12 mouse cellular contexts compared by ENCODE assay signal in the genomic region with DNA sequence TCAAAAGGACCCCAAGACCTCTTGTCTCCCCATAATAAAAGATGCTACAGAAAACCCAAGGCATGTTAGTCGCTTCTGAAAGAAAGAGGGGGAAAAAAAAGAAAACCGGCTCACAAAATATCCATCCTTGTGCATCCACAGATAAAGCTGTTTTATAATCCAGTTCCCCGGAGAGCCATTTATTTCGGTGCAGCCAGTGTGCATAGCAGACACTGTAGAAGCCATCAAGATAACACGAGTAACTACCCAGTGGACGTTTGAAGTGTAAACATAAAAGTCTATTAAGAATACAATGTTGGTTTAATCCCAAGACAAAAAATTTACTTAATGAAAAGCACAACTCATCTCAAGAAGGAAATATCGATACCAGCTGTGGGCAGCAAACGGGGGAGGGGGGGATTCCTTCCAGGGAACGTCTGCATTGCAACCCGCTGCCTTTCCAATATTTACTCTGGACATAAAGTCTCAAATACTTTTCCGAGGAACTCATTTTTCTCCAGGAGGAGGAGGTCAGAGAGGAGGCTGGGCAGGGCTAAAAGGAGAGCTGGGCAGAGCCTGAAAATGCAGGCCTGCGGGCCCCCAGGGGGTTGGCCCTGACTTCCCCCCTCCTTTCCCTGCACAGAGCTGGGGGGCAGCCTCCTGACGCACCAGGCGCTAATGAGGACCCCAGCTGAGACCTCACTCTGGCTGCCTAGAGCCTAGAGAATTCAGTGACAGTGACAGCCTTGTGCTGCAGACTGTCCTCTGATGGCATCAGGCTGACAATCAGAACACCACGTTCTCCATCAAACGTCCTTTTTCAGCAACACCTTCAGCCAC. TPM values are rescaled to one million over a fixed set of nuclear protein-coding genes. Genes with fewer than 3 reads are reported as not detected.
DNase-seq lines count a peak whose midpoint lies in the region; ATAC-seq lines count a peak whose summit lies in the region.
"Had no signal": no experiment of that assay in that cellular context is flagged by ENCODE, and none has a peak within 500 bp of the region (broad histone marks: within the 10 kb centered on the region; RNA-seq: fewer than 3 reads in every experiment).

No protein-coding gene starts in this region.

- no peaks in the 10 kb centered on the region for H3K9me3 ChIP-seq in kidney, embryonic 15.5 days (replicated peaks)
- H3K9me3 ChIP-seq in embryonic facial prominence, embryonic 12.5 days: no peaks in the 10 kb centered on the region
- no peaks in the 10 kb centered on the region for H3K9me3 ChIP-seq in hindbrain, embryonic 16.5 days (ENCODE audit: control insufficient read depth, low read length)
- no peaks in the 10 kb centered on the region for H3K9me3 ChIP-seq in neural tube, embryonic 14.5 days (ENCODE audit: control insufficient read depth, low read length)
- H3K9me3 ChIP-seq: G1E; liver, embryonic 13.5 days had no signal

- peak overlapping the region; percentile 24; the same call in 1 of the 2 replicates for H3K4me2 ChIP-seq in kidney, embryonic 15.5 days
- peak overlapping the region; percentile 21 for H3K4me2 ChIP-seq in embryonic facial prominence, embryonic 12.5 days (replicated peaks)
- H3K4me2 ChIP-seq in hindbrain, embryonic 16.5 days (ENCODE audit: low read length): peak overlapping the region; percentile 1; the same call in 1 of the 2 replicates
- H3K4me2 ChIP-seq in neural tube, embryonic 14.5 days (ENCODE audit: low read depth, low read length): peak overlapping the region; percentile 21
- H3K4me2 ChIP-seq: liver, embryonic 13.5 days had no signal

- no peak overlapping the region for H3K4me3 ChIP-seq in kidney, embryonic 15.5 days (replicated peaks)
- H3K4me3 ChIP-seq in embryonic facial prominence, embryonic 12.5 days: no peak overlapping the region
- H3K4me3 ChIP-seq in hindbrain, embryonic 16.5 days (ENCODE audit: low read length): no peak overlapping the region
- H3K4me3 ChIP-seq in neural tube, embryonic 14.5 days (ENCODE audit: low read depth, low read length): no peak overlapping the region
- H3K4me3 ChIP-seq: liver, embryonic 13.5 days had no signal

- 20% methylated on average over 16 of the region's 16 CpGs for WGBS in kidney, embryonic 15.5 days
- 10% methylated on average over 16 of the region's 16 CpGs for WGBS in embryonic facial prominence, embryonic 12.5 days
- WGBS in hindbrain, embryonic 16.5 days: 12% methylated on average over 16 of the region's 16 CpGs
- 7% methylated on average over 16 of the region's 16 CpGs for WGBS in neural tube, embryonic 14.5 days

- peaks cover 39% of the 10 kb centered on the region for H3K27me3 ChIP-seq in kidney, embryonic 15.5 days
- peaks cover 24% of the 10 kb centered on the region for H3K27me3 ChIP-seq in embryonic facial prominence, embryonic 12.5 days
- H3K27me3 ChIP-seq in hindbrain, embryonic 16.5 days (replicated peaks; ENCODE audit: control insufficient read depth, insufficient read depth, low read length): peaks cover 10% of the 10 kb centered on the region
- no peaks in the 10 kb centered on the region for H3K27me3 ChIP-seq in neural tube, embryonic 14.5 days (ENCODE audit: control insufficient read depth, insufficient read depth, low read length)

- peaks cover 19% of the 10 kb centered on the region for H3K4me1 ChIP-seq in kidney, embryonic 15.5 days
- peaks cover 28% of the 10 kb centered on the region for H3K4me1 ChIP-seq in embryonic facial prominence, embryonic 12.5 days
- H3K4me1 ChIP-seq in hindbrain, embryonic 16.5 days (ENCODE audit: control insufficient read depth, insufficient read depth, low read depth, low read length): peaks cover 13% of the 10 kb centered on the region
- H3K4me1 ChIP-seq in neural tube, embryonic 14.5 days (ENCODE audit: control insufficient read depth, insufficient read depth, low read length): peaks cover 14% of the 10 kb centered on the region
- H3K4me1 ChIP-seq: liver, embryonic 13.5 days had no signal

- no peak overlapping the region for H3K9ac ChIP-seq in kidney, embryonic 15.5 days
- no peak overlapping the region for H3K9ac ChIP-seq in embryonic facial prominence, embryonic 12.5 days
- no peak overlapping the region for H3K9ac ChIP-seq in hindbrain, embryonic 16.5 days (ENCODE audit: low read depth, low read length)
- 0 out of 2 replicates have a peak overlapping the region, but pooled peaks have one; percentile 11 for H3K9ac ChIP-seq in neural tube, embryonic 14.5 days (replicated peaks; ENCODE audit: low read depth, low read length)
- H3K9ac ChIP-seq: liver, embryonic 13.5 days had no signal

- ATAC-seq in kidney, embryonic 15.5 days (replicated peaks; ENCODE audit: low FRiP score): no peak
- 0 out of 2 replicates have a peak, but pooled peaks have one; percentile 52 for ATAC-seq in embryonic facial prominence, embryonic 12.5 days (ENCODE audit: insufficient number of reproducible peaks, insufficient read depth, low FRiP score, low TSS enrichment)
- ATAC-seq in hindbrain, embryonic 16.5 days: no peak
- 0 out of 2 replicates have a peak, but pooled peaks have one; percentile 61 for ATAC-seq in neural tube, embryonic 14.5 days (ENCODE audit: low read depth)

- DNase-seq in kidney, adult 11 months: no peak
- DNase-seq in Muller cell, postnatal 12 days (ENCODE audit: inconsistent ontology term): no peak
- DNase-seq in thymus, postnatal 10 days (ENCODE audit: low spot score in 2 of 2): no peak
- no peak for DNase-seq in gastrocnemius, postnatal 4 days (ENCODE audit: low spot score in 2 of 2)
- DNase-seq: adrenal gland, postnatal 14 days; cerebellum, postnatal 14 days; liver, embryonic 13.5 days had no signal

- no peak overlapping the region for H3K27ac ChIP-seq in kidney, embryonic 15.5 days
- no peak overlapping the region for H3K27ac ChIP-seq in embryonic facial prominence, embryonic 12.5 days
- H3K27ac ChIP-seq in hindbrain, embryonic 16.5 days (ENCODE audit: low read depth, low read length): no peak overlapping the region
- H3K27ac ChIP-seq in neural tube, embryonic 14.5 days (ENCODE audit: low read depth, low read length): no peak overlapping the region; the same call in 1 of the 2 replicates
- H3K27ac ChIP-seq: liver, embryonic 13.5 days had no signal

- no peaks in the 10 kb centered on the region for H3K36me3 ChIP-seq in kidney, embryonic 15.5 days
- H3K36me3 ChIP-seq in embryonic facial prominence, embryonic 12.5 days: no peaks in the 10 kb centered on the region
- no peaks in the 10 kb centered on the region for H3K36me3 ChIP-seq in hindbrain, embryonic 16.5 days (ENCODE audit: control insufficient read depth, insufficient read depth, low read length)
- no peaks in the 10 kb centered on the region for H3K36me3 ChIP-seq in neural tube, embryonic 14.5 days (ENCODE audit: control insufficient read depth, insufficient read depth, low read length)
- H3K36me3 ChIP-seq: G1E; liver, embryonic 13.5 days had no signal

RNA-seq across cellular contexts. Expression of a gene that starts 21.5 kb away (rescaled TPM):
- 16.5 and 16.9 TPM in 2 replicates for polyA plus RNA-seq in kidney, embryonic 15.5 days (2015; fragmentation: Nextera tagmentation; extraction: Ambion mirVana)
- 12.2 and 14.8 TPM in 2 replicates for polyA plus RNA-seq in embryonic facial prominence, embryonic 12.5 days (2016; fragmentation: Nextera tagmentation; extraction: Ambion mirVana)
- polyA plus RNA-seq in hindbrain, embryonic 16.5 days (2015; fragmentation: Nextera tagmentation; extraction: Ambion mirVana): 13.3 and 21.7 TPM in 2 replicates
- polyA plus RNA-seq in neural tube, embryonic 14.5 days (2014; fragmentation: Nextera tagmentation; extraction: Ambion mirVana): 14.9 and 15.7 TPM in 2 replicates
- total RNA-seq in gastrocnemius, postnatal 4 days (2021): 10 to 100 TPM; 28.6 to 29.0 TPM
- polyA plus RNA-seq: G1E had no signal

RNA-seq across cellular contexts. Expression of a gene that starts 52.8 kb away (rescaled TPM):
- 0.57 and 0.68 TPM in 2 replicates for polyA plus RNA-seq in kidney, embryonic 15.5 days (2015; fragmentation: Nextera tagmentation; extraction: Ambion mirVana)
- 0.50 and 0.70 TPM in 2 replicates for polyA plus RNA-seq in embryonic facial prominence, embryonic 12.5 days (2016; fragmentation: Nextera tagmentation; extraction: Ambion mirVana)
- polyA plus RNA-seq in hindbrain, embryonic 16.5 days (2015; fragmentation: Nextera tagmentation; extraction: Ambion mirVana): 0.26 and 0.44 TPM in 2 replicates
- 1.2 and 2.6 TPM in 2 replicates for polyA plus RNA-seq in neural tube, embryonic 14.5 days (2014; fragmentation: Nextera tagmentation; extraction: Ambion mirVana)
- under 1 TPM; 0.78 to 0.80 TPM for total RNA-seq in gastrocnemius, postnatal 4 days (2021)

Comparison
In these comparisons a context has a peak if more than half of its experiments do, and no peak if none do; other contexts are left out.
1. ATAC-seq: peak in embryonic facial prominence, embryonic 12.5 days (single experiment) and neural tube, embryonic 14.5 days (single experiment); none in kidney, embryonic 15.5 days (single experiment) and hindbrain, embryonic 16.5 days (single experiment).
2. Peak in every context shown above with its lines, with median percentiles within 50 percentile points of each other: H3K4me2 ChIP-seq.